Mouse (Mus musculus) E14TG2a.4 (cell line): Measurements from ENCODE around the gene Ina.
A peak's percentile ranks its signal among the peaks of the same experiment; 100 is the strongest.
"Not testable (repeated sequence)": the region's sequence is repeated elsewhere in the genome, so short reads cannot be mapped to it uniquely, and the experiment has no call there.

Experiments used
- H3K27me3 ChIP-seq: 2 replicates; pipeline ENCODE4 v1.6.1; 2014; ENCODE audit warnings: low read length, control low read depth; ENCODE audit not compliant: insufficient read depth
- H3K36me3 ChIP-seq: 2 replicates; pipeline ENCODE4 v1.6.1; 2014; ENCODE audit warnings: low read length, control low read depth; ENCODE audit not compliant: insufficient read depth
- H3K4me1 ChIP-seq: replicated peaks from 2 replicates; pipeline ENCODE4 v1.6.1; 2014; ENCODE audit warnings: low read depth, low read length, control low read depth
- H3K4me3 ChIP-seq: replicated peaks from 2 replicates; pipeline ENCODE4 v1.5.1; 2014; ENCODE audit warnings: mild to moderate bottlenecking, low read length
- H3K9me3 ChIP-seq: 2 replicates; pipeline ENCODE4 v1.6.1; 2014; ENCODE audit warnings: low read length, control low read depth
- CTCF ChIP-seq: conservative IDR thresholded peaks from 2 replicates; pipeline ENCODE4 v1.5.1; 2014; ENCODE audit warnings: low read length
- NANOG ChIP-seq: IDR thresholded peaks from 2 replicates; pipeline ENCODE4 v1.6.1; 2014; ENCODE audit warnings: borderline replicate concordance, low read length, mixed read lengths
- POU5F1 ChIP-seq: IDR thresholded peaks from 2 replicates; pipeline ENCODE4 v1.6.1; 2014; ENCODE audit warnings: low read length, borderline replicate concordance

Ina gene

DNA sequence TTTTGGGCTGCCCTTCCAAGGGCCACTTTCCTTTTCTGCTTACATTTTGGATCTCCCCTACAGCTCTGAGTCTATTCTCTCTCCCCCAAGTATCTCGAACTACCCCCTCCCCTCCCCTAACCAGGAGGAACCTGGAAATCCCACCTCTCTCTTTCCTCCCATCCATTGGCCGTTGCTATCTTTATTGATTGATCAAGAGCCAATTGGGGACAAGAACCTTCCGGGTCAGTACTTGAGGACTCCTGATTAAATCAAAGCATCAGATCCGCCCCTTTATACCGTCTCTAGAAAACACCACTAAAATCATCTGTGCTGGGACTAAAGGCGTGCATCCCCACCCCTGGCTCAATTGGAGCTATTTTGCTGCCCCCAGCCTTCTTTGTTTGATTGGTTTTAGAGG, 33.0 kb upstream of the Ina start:
- peaks cover 59% of the 10 kb centered on the region for H3K4me1 ChIP-seq
- no peak for TF ChIP-seq POU5F1
- no peak for TF ChIP-seq NANOG
- TF ChIP-seq CTCF, result no peak
- H3K36me3 ChIP-seq, result no peaks in the 10 kb centered on the region
- no peak overlapping the region for H3K4me3 ChIP-seq
- no peaks in the 10 kb centered on the region for H3K9me3 ChIP-seq
- H3K27me3 ChIP-seq, result peaks cover 10% of the 10 kb centered on the region

GRCm38 (mm10) chr19:46983352-46983965, 31.0 kb upstream of the Ina start:
- Histone ChIP-seq H3K27me3 (peaks cover 10% of the 10 kb centered on the region), H3K9me3 (no peaks in the 10 kb centered on the region), H3K4me3 (peak overlapping the region; percentile 43), H3K4me1 (peaks cover 72% of the 10 kb centered on the region), H3K36me3 (no peaks in the 10 kb centered on the region)
- TF ChIP-seq NANOG (no peak), CTCF (no peak), POU5F1 (no peak)

DNA sequence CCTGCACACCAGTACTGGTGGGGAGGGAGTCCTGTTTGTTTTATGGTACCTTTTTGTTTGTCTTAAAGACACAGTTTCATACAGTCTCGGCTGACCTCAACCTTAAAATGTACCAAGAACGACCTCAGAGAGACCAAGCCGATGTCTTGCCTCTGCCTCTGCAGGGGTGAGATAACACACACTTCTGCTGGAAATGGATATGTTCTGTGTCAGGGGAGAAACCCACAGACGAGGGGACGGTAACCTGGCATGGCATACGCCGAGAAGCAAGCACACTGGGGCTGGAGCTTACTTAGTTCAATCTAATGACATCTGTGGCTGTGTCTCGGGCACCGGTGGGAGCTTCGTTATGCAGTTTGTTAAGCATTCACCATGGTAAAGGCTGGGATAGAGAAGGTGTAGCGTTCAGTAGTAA, 30.5 kb upstream of the Ina start:
- H3K27me3 ChIP-seq, result peaks cover 10% of the 10 kb centered on the region
- H3K4me1 ChIP-seq, result peaks cover 77% of the 10 kb centered on the region
- H3K4me3 ChIP-seq, result peak overlapping the region; percentile 43
- H3K9me3 ChIP-seq, result no peaks in the 10 kb centered on the region
- TF ChIP-seq CTCF, result no peak
- no peak for TF ChIP-seq POU5F1
- TF ChIP-seq NANOG, result no peak
- no peaks in the 10 kb centered on the region for H3K36me3 ChIP-seq

DNA sequence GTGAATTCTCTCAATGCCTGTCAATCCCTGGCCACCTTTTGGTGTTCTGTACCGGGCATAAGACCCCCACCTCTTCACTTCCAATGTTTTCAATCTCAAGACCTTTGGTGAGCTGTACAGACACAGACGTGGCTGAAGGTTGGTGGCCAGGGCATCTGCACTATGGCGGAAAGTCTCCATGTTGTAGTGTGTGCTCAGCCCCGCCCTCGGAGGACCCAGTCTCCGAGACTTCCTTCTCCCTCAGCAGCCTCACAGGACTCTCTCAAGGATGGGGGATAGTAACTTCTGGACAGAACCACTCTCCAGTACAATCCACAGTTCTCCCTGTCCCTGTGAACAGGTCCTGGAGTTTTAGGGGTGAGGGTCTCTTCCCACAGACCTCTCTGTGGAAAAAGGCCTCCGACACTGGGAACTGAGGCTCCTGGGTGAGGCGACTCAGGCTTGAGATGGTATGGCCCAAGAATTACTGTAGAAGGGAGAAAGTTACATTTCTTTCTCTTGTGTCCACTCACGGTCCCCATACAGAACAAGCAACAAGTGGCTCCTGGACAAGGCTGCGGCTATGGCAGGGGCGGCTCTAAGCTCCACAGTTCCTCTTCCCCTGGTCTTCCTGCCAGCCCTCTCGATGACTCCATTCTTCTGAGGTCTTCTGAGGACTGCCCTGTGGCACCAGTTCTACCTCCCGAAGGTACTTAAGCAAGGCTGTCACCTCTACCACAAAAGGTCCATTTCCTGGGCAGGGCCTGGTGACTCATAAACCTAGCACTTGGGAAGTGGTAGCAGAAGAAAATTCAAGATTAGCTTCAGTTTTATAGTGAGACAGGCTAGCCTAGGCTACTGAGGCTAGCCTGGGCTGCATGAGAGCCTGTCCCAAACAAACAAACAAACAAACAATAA, 29.5 kb upstream of the Ina start:
- Histone ChIP-seq H3K36me3 (no peaks in the 10 kb centered on the region), H3K4me3 (0 out of 2 replicates have a peak overlapping the region, but pooled peaks have one; percentile 13), H3K4me1 (peaks cover 83% of the 10 kb centered on the region), H3K9me3 (no peaks in the 10 kb centered on the region), H3K27me3 (peaks cover 14% of the 10 kb centered on the region)
- TF ChIP-seq NANOG (no peak), POU5F1 (no peak), CTCF (no peak)

GRCm38 (mm10) chr19:46987646-46988045, 26.9 kb upstream of the Ina start:
- Histone ChIP-seq H3K27me3 (peaks cover 17% of the 10 kb centered on the region), H3K4me3 (peak overlapping the region; percentile 18; the same call in 1 of the 2 replicates), H3K4me1 (peaks cover 85% of the 10 kb centered on the region), H3K9me3 (no peaks in the 10 kb centered on the region), H3K36me3 (no peaks in the 10 kb centered on the region)
- no peak for TF ChIP-seq CTCF
- TF ChIP-seq POU5F1, result no peak
- TF ChIP-seq NANOG, result no peak

DNA sequence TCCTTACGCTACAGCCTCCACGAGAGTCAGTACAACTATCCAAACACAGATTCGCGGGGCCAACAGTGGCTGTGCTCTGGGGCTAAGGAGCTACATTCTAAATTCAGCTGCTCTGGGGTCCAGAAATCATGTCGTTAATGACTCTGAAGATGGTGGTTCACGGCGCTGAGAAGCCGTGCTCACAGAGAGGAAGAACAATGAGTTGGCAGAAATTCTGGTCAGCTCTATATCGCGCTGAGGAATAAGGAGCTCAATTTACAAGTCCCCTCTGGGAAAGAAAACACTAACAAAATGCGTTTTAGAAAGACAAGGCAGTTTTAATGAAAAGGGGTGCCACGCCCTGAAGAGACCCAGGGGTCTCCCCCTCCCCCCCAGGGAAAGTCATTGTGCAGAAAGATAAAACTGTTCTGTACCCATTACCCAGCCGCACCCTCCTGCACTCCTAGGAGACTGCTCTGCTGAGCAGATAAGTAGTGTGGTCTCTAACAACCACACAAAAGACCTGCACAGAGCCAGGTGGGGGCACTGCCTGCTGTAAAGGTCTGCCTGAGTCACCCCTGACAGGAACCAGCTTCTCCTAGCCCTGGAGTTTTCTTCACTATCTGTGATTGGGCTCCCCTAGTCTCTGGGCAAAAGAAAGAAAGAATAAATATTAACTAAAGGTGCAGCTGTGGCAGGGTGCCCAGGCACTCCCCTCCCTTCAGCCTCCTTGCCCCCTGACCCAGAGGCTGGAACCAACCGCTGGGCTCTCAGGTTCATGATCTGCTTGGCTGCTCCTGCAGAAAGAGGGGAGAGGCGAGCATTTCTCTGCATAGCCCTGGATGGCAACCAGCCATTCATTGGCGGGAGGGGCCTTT, 26.0 kb upstream of the Ina start:
- Histone ChIP-seq H3K4me3 (peak overlapping the region; percentile 53), H3K4me1 (peaks cover 85% of the 10 kb centered on the region), H3K36me3 (no peaks in the 10 kb centered on the region), H3K9me3 (no peaks in the 10 kb centered on the region), H3K27me3 (peaks cover 17% of the 10 kb centered on the region)
- no peak for TF ChIP-seq CTCF
- no peak for TF ChIP-seq POU5F1
- TF ChIP-seq NANOG, result peak; percentile 30; the same call in 1 of the 2 replicates

GRCm38 (mm10) chr19:46989479-46990152, 24.9 kb upstream of the Ina start:
- TF ChIP-seq POU5F1 (no peak), CTCF (no peak), NANOG (no peak)
- H3K36me3 ChIP-seq, result no peaks in the 10 kb centered on the region
- H3K9me3 ChIP-seq, result no peaks in the 10 kb centered on the region
- peak overlapping the region; percentile 50 for H3K4me3 ChIP-seq
- peaks cover 17% of the 10 kb centered on the region for H3K27me3 ChIP-seq
- H3K4me1 ChIP-seq, result peaks cover 87% of the 10 kb centered on the region

DNA sequence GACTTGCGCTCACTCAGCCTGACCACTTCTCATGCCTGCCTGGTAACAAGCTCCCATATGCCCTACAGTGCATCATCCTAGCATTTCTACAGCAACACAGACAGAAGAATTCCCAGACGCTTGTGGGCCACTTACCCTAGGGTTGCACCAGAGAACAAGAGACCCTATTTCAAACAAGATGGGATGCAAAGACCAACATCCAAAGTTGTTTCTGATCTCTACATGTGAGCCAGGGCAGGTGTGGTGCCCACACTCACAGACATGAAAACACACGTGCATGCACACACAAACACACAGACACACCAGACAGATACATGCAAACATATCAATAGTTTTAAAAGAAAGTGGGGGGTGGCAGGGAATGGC, 24.4 kb upstream of the Ina start:
- Histone ChIP-seq H3K27me3 (peaks cover 13% of the 10 kb centered on the region), H3K9me3 (no peaks in the 10 kb centered on the region), H3K4me1 (peaks cover 87% of the 10 kb centered on the region), H3K4me3 (peak overlapping the region; percentile 50), H3K36me3 (no peaks in the 10 kb centered on the region)
- no peak for TF ChIP-seq POU5F1
- no peak for TF ChIP-seq NANOG
- TF ChIP-seq CTCF, result no peak

GRCm38 (mm10) chr19:46990625-46991024, 23.9 kb upstream of the Ina start:
- not testable (repeated sequence) for H3K4me3 ChIP-seq

More at GRCm38 (mm10) chr19:46990625-46991024, 23.9 kb upstream of the Ina start:
- H3K9me3 ChIP-seq, H3K27me3 ChIP-seq, H3K36me3 ChIP-seq: not testable (repeated sequence)
- peaks cover 84% of the 10 kb centered on the region for H3K4me1 ChIP-seq
